Mouse (Mus musculus) heart, adult 2 months (tissue): Measurements from ENCODE around the gene Tle3. TPM values are rescaled to one million over a fixed set of nuclear protein-coding genes. Genes with fewer than 3 reads are reported as not detected.
A peak's percentile ranks its signal among the peaks of the same experiment; 100 is the strongest.

Experiments used
- DNase-seq, 2 experiments: peaks; one replicate each; pipeline ENCODE4 v3.0.0; 2021
- H3K27ac ChIP-seq: fragments of 200-600 bp; 2 replicates; pipeline ENCODE4 v1.8.1; 2022
- H3K27me3 ChIP-seq: fragments of 200-500 bp; 2 replicates; pipeline ENCODE4 v1.6.1; 2012; ENCODE audit warnings: mild to moderate bottlenecking, low read length, inconsistent platforms, mixed read lengths; ENCODE audit not compliant: control insufficient read depth, insufficient read depth
- H3K36me3 ChIP-seq: fragments of 200-500 bp; 2 replicates; pipeline ENCODE4 v1.6.1; 2012; ENCODE audit warnings: low read length, inconsistent platforms; ENCODE audit not compliant: control insufficient read depth, insufficient read depth
- H3K4me1 ChIP-seq: fragments of 200-500 bp; 2 replicates; pipeline ENCODE4 v1.6.1; 2011; ENCODE audit warnings: low read length; ENCODE audit not compliant: control insufficient read depth, insufficient read depth
- H3K4me3 ChIP-seq: fragments of 200-600 bp; 2 replicates; pipeline ENCODE4 v1.8.1; 2022
- H3K79me2 ChIP-seq: fragments of 200-500 bp; replicated peaks from 2 replicates; pipeline ENCODE4 v1.6.1; 2012; ENCODE audit warnings: mild to moderate bottlenecking, inconsistent platforms, low read length, moderate library complexity, mixed read lengths; ENCODE audit not compliant: control insufficient read depth, insufficient read depth
- H3K9ac ChIP-seq: fragments of 200-500 bp; 2 replicates; pipeline ENCODE4 v1.6.1; 2012; ENCODE audit warnings: low read depth, mild to moderate bottlenecking, control low read depth, inconsistent platforms, low read length, mixed read lengths
- CTCF ChIP-seq: fragments of 200-600 bp; IDR thresholded peaks from 2 replicates; pipeline ENCODE4 v1.8.1; 2022; ENCODE audit warnings: antibody characterized with exemption, mild to moderate bottlenecking, moderate library complexity
- EP300 ChIP-seq: fragments of 200-500 bp; IDR thresholded peaks from 2 replicates; pipeline ENCODE4 v1.6.1; 2011; ENCODE audit warnings: low read depth, low read length, control low read depth; ENCODE audit not compliant: insufficient read depth
- POLR2A ChIP-seq: fragments of 200-500 bp; IDR thresholded peaks from 2 replicates; pipeline ENCODE4 v1.6.1; 2011; ENCODE audit warnings: mild to moderate bottlenecking, low read depth, low read length, control low read depth; ENCODE audit not compliant: insufficient read depth
- WGBS: fragments of 180-500 bp; shearing (Covaris S2); methylation state at CpG from one replicate; pipeline ENCODE4 v1.1.7; 2018; 5-methylcytosine and 5-hydroxymethylcytosine counted together
- intact Hi-C: fragments of 180-260 bp; cut with DNase I; formaldehyde crosslinking; loops from one replicate; pipeline ENCODE4 v1.15.1; 2025
- polyA plus RNA-seq: library from polyadenylated mRNA; depleted of rRNA; stranded (reverse); fragments of >200 nt; gene quantifications from 2 replicates; pipeline ENCODE4 v1.2.3, GENCODE M21; 2012
- total RNA-seq, 2 experiments: library from RNA; stranded (reverse); gene quantifications; 2 replicates each; pipeline ENCODE4 v1.2.3; 2021

The Tle3 gene
- total and polyA plus RNA-seq, 3 experiments, result 16.5 to 16.8 (median 16.6) TPM

GRCm38 (mm10) chr9:61367857-61368566 lies 4.2 kb upstream of the Tle3 start:
- no peaks in the 10 kb centered on the region; the same call in 1 of the 2 replicates for H3K27me3 ChIP-seq
- no peak overlapping the region for H3K9ac ChIP-seq
- no peak for TF ChIP-seq EP300
- TF ChIP-seq CTCF, result no peak
- no peak for TF ChIP-seq POLR2A
- 55% methylated on average over 6 of the region's 6 CpGs for WGBS
- no peaks in the 10 kb centered on the region for H3K36me3 ChIP-seq
- no peak for DNase-seq
- no peaks in the 10 kb centered on the region for H3K79me2 ChIP-seq
- peaks cover 2% of the 10 kb centered on the region; the same call in 1 of the 2 replicates for H3K4me1 ChIP-seq
- intact Hi-C loops, result loop anchor here (2.0 kb wide), 2 partner anchors 17 to 107 kb away; no protein-coding TSS in a partner anchor
- no peak overlapping the region for H3K27ac ChIP-seq
- no peak overlapping the region for H3K4me3 ChIP-seq

GRCm38 (mm10) chr9:61368567-61369240 lies 3.5 kb upstream of the Tle3 start:
- Histone ChIP-seq H3K9ac (no peak overlapping the region), H3K79me2 (no peaks in the 10 kb centered on the region), H3K27ac (no peak overlapping the region; the same call in 1 of the 2 replicates), H3K4me3 (peak overlapping the region; percentile 23), H3K27me3 (peaks cover under 1% of the 10 kb centered on the region; the same call in 1 of the 2 replicates), H3K4me1 (peaks cover 2% of the 10 kb centered on the region; the same call in 1 of the 2 replicates), H3K36me3 (no peaks in the 10 kb centered on the region)
- DNase-seq, result peak; percentile 72 to 73
- intact Hi-C loops, result loop anchor here (2.0 kb wide), 2 partner anchors 18 to 108 kb away; no protein-coding TSS in a partner anchor
- 10% methylated on average over 12 of the region's 12 CpGs for WGBS
- TF ChIP-seq CTCF (no peak), EP300 (0 out of 2 replicates have a peak, but pooled peaks have one; percentile 24)

GRCm38 (mm10) chr9:61369316-61370273 lies 2.6 kb upstream of the Tle3 start:
- Histone ChIP-seq H3K9ac (peak overlapping the region; percentile 40), H3K27ac (peak overlapping the region; percentile 17; the same call in 1 of the 2 replicates), H3K79me2 (no peaks in the 10 kb centered on the region), H3K36me3 (no peaks in the 10 kb centered on the region), H3K4me3 (peak overlapping the region; percentile 23), H3K4me1 (peaks cover 4% of the 10 kb centered on the region; the same call in 1 of the 2 replicates), H3K27me3 (peaks cover 2% of the 10 kb centered on the region; the same call in 1 of the 2 replicates)
- intact Hi-C loops, result loop anchor here (2.0 to 5.0 kb wide), 4 partner anchors 19 to 322 kb away; no protein-coding TSS in a partner anchor
- peak; percentile 58 to 67 for DNase-seq
- TF ChIP-seq EP300 (no peak), CTCF (peak; percentile 31)
- 7% methylated on average over 45 of the region's 45 CpGs for WGBS

GRCm38 (mm10) chr9:61370454-61370888 lies 1.7 kb upstream of the Tle3 start:
- TF ChIP-seq POLR2A (peak; percentile 96), EP300 (peak; percentile 72), CTCF (no peak)
- Histone ChIP-seq H3K27ac (peak overlapping the region; percentile 89), H3K4me1 (peaks cover 4% of the 10 kb centered on the region; the same call in 1 of the 2 replicates), H3K27me3 (peaks cover 2% of the 10 kb centered on the region; the same call in 1 of the 2 replicates), H3K36me3 (no peaks in the 10 kb centered on the region), H3K4me3 (peak overlapping the region; percentile 67), H3K79me2 (no peaks in the 10 kb centered on the region), H3K9ac (peak overlapping the region; percentile 85)
- peak; percentile 97 to 98 for DNase-seq
- WGBS, result under 1% methylated on average over 25 of the region's 25 CpGs
- intact Hi-C loops, result loop anchor here (5.0 kb wide), 2 partner anchors 153 to 323 kb away; no protein-coding TSS in a partner anchor
